ENCODE assay signal across 30 mouse cellular contexts in genomic region chr9:75955082-75955481, GRCm38 (mm10). TPM values are rescaled to one million over a fixed set of nuclear protein-coding genes. Genes with fewer than 3 reads are reported as not detected.
DNase-seq lines count a peak whose midpoint lies in the region; ATAC-seq and TF ChIP-seq lines count a peak whose summit lies in the region.
"Had no signal": no experiment of that assay in that cellular context is flagged by ENCODE, and none has a peak within 500 bp of the region (broad histone marks: within the 10 kb centered on the region; RNA-seq: fewer than 3 reads in every experiment).

No protein-coding gene starts in this region.

- no peak overlapping the region for H3K27ac ChIP-seq in CH12.LX (ENCODE audit: insufficient read depth, low read depth)
- no peak overlapping the region for H3K27ac ChIP-seq in intestine, embryonic 15.5 days
- no peak overlapping the region for H3K27ac ChIP-seq in stomach, postnatal 0 days (replicated peaks)
- H3K27ac ChIP-seq: embryonic facial prominence, embryonic 12.5 days; gastrocnemius, adult 2 months; heart, embryonic 13.5 days; left cerebral cortex, adult 2 months; limb, embryonic 12.5 days; liver, embryonic 15.5 days; macrophage; midbrain, embryonic 13.5 days; neural tube, embryonic 13.5 days; stomach, embryonic 15.5 days had no signal

- TF ChIP-seq CTCF in CH12.LX (conservative IDR thresholded peaks at IDR 0.05 in 1 of 2, IDR thresholded peaks at IDR 0.05 in 1 of 2; ENCODE audit: low read depth in 2 of 2, low read length in 2 of 2) = no peak
- no peak for TF ChIP-seq CTCF in stomach, postnatal 0 days (IDR thresholded peaks at IDR 0.05; ENCODE audit: low read depth)

- H3K4me3 ChIP-seq in CH12.LX (replicated peaks in 1 of 3; ENCODE audit: low read depth in 2 of 3, low read length in 2 of 3, poor library complexity in 1 of 3) = no peak overlapping the region
- no peak overlapping the region for H3K4me3 ChIP-seq in intestine, embryonic 15.5 days (replicated peaks)
- H3K4me3 ChIP-seq in stomach, postnatal 0 days (ENCODE audit: low read depth, low read length) = no peak overlapping the region
- H3K4me3 ChIP-seq: embryonic facial prominence, embryonic 12.5 days; gastrocnemius, adult 2 months; heart, embryonic 13.5 days; left cerebral cortex, adult 2 months; limb, embryonic 12.5 days; liver, embryonic 15.5 days; midbrain, embryonic 13.5 days; neural tube, embryonic 13.5 days; stomach, embryonic 15.5 days had no signal

- TF ChIP-seq RAD21 in CH12.LX (IDR thresholded peaks at IDR 0.05; ENCODE audit: low read depth, low read length) = no peak

- no peaks in the 10 kb centered on the region for H3K27me3 ChIP-seq in CH12.LX (replicated peaks)
- H3K27me3 ChIP-seq in intestine, embryonic 15.5 days (replicated peaks) = no peaks in the 10 kb centered on the region
- no peaks in the 10 kb centered on the region for H3K27me3 ChIP-seq in stomach, postnatal 0 days (ENCODE audit: control insufficient read depth, insufficient read depth, low read length)
- H3K27me3 ChIP-seq: embryonic facial prominence, embryonic 12.5 days; limb, embryonic 12.5 days; liver, embryonic 15.5 days; midbrain, embryonic 13.5 days; neural tube, embryonic 13.5 days; stomach, embryonic 15.5 days had no signal

- ATAC-seq in intestine, embryonic 15.5 days = peak; percentile 56
- ATAC-seq in stomach, postnatal 0 days (ENCODE audit: low FRiP score, low TSS enrichment) = peak; percentile 89
- ATAC-seq: CD4-positive, CD25-positive, alpha-beta regulatory T cell, adult 4 months; forebrain, embryonic 14.5 days; hindbrain, embryonic 16.5 days; midbrain, embryonic 13.5 days had no signal

- H3K9me3 ChIP-seq in CH12.LX (replicated peaks; ENCODE audit: low read length) = no peaks in the 10 kb centered on the region
- H3K9me3 ChIP-seq in intestine, embryonic 15.5 days = no peaks in the 10 kb centered on the region
- no peaks in the 10 kb centered on the region for H3K9me3 ChIP-seq in stomach, postnatal 0 days (ENCODE audit: control insufficient read depth, low read length)
- H3K9me3 ChIP-seq: embryonic facial prominence, embryonic 12.5 days; heart, embryonic 13.5 days; limb, embryonic 12.5 days; liver, embryonic 15.5 days; midbrain, embryonic 13.5 days; neural tube, embryonic 13.5 days; stomach, embryonic 15.5 days had no signal

- H3K4me2 ChIP-seq in CH12.LX (ENCODE audit: insufficient read depth, low read depth, poor library complexity, severe bottlenecking) = no peak overlapping the region
- no peak overlapping the region for H3K4me2 ChIP-seq in intestine, embryonic 15.5 days (replicated peaks)
- no peak overlapping the region for H3K4me2 ChIP-seq in stomach, postnatal 0 days (replicated peaks; ENCODE audit: low read depth)
- H3K4me2 ChIP-seq: embryonic facial prominence, embryonic 12.5 days; heart, embryonic 13.5 days; limb, embryonic 12.5 days; liver, embryonic 15.5 days; lung, embryonic 14.5 days; midbrain, embryonic 13.5 days; neural tube, embryonic 13.5 days; stomach, embryonic 15.5 days had no signal

- dilution Hi-C loops in CH12.LX (cut with MboI; ENCODE audit: extremely low pct_ligation_motif_present, extremely low pct_unique_long_range_greater_than_20kb, low sequenced_read_pairs) = no loop called here

- TF ChIP-seq EP300 in CH12.LX (IDR thresholded peaks at IDR 0.05; ENCODE audit: low read length) = peak; percentile 77
- TF ChIP-seq EP300 in stomach, postnatal 0 days (optimal IDR thresholded peaks at IDR 0.05) = no peak

- H3K36me3 ChIP-seq in CH12.LX (replicated peaks in 1 of 2; ENCODE audit: control insufficient read depth in 1 of 2, insufficient read depth in 1 of 2, low read length in 1 of 2) = no peaks in the 10 kb centered on the region
- H3K36me3 ChIP-seq in intestine, embryonic 15.5 days = no peaks in the 10 kb centered on the region
- H3K36me3 ChIP-seq in stomach, postnatal 0 days (ENCODE audit: control insufficient read depth, insufficient read depth, low read length) = no peaks in the 10 kb centered on the region
- H3K36me3 ChIP-seq: embryonic facial prominence, embryonic 12.5 days; heart, embryonic 13.5 days; limb, embryonic 12.5 days; liver, embryonic 15.5 days; midbrain, embryonic 13.5 days; neural tube, embryonic 13.5 days; stomach, embryonic 15.5 days had no signal

- peaks cover 2 to 10% of the 10 kb centered on the region in 2 experiments; a peak in 2 of 4 replicates for H3K4me1 ChIP-seq in CH12.LX (ENCODE audit: control insufficient read depth in 1 of 2, insufficient read depth in 2 of 2)
- H3K4me1 ChIP-seq in intestine, embryonic 15.5 days (replicated peaks) = no peaks in the 10 kb centered on the region
- H3K4me1 ChIP-seq in stomach, postnatal 0 days (replicated peaks; ENCODE audit: control insufficient read depth, insufficient read depth) = no peaks in the 10 kb centered on the region
- H3K4me1 ChIP-seq: neural tube, embryonic 13.5 days; stomach, embryonic 15.5 days had no signal

- no peak for TF ChIP-seq POLR2A in CH12.LX (IDR thresholded peaks at IDR 0.05; ENCODE audit: low read depth, low read length)

- no peak overlapping the region for H3K9ac ChIP-seq in CH12.LX (ENCODE audit: insufficient read depth, low read depth)
- no peak overlapping the region for H3K9ac ChIP-seq in intestine, embryonic 15.5 days
- H3K9ac ChIP-seq in stomach, postnatal 0 days (ENCODE audit: low read length) = no peak overlapping the region
- H3K9ac ChIP-seq: embryonic facial prominence, embryonic 12.5 days; heart, embryonic 13.5 days; limb, embryonic 12.5 days; liver, embryonic 15.5 days; lung, embryonic 14.5 days; midbrain, embryonic 13.5 days; neural tube, embryonic 13.5 days; stomach, embryonic 15.5 days had no signal

- DNase-seq in 3T3-L1 (ENCODE audit: low read depth, low spot score) (peak; percentile 83), CH12.LX (ENCODE audit: extremely low read depth) (peak; percentile 6)
- no peak for DNase-seq in stomach, postnatal 0 days (ENCODE audit: low spot score)
- DNase-seq in right cerebral cortex, postnatal 10 days (ENCODE audit: low spot score in 2 of 2) = no peak
- no peak for DNase-seq in gastrocnemius, postnatal 25 days
- DNase-seq in thymus, postnatal 10 days (ENCODE audit: low spot score in 2 of 2) = no peak
- DNase-seq: adrenal gland, postnatal 10 days; cerebellum, adult 11-12 months; cerebellum, adult 9-11 months; embryo, embryonic 11 days; gastrocnemius, adult 2 months; heart, postnatal 10 days; kidney, adult 9 months; kidney, postnatal 14 days; lung, embryonic 14.5 days; thymus, adult 2 months had no signal

- no peaks in the 10 kb centered on the region for H3K79me2 ChIP-seq in CH12.LX (replicated peaks; ENCODE audit: control insufficient read depth, extremely low read depth, insufficient read depth, poor library complexity, severe bottlenecking)

- 36% methylated on average over 3 of the region's 3 CpGs for WGBS in intestine, embryonic 15.5 days
- 27% methylated on average over 3 of the region's 3 CpGs for WGBS in stomach, postnatal 0 days

- in situ Hi-C loops in CH12.LX (cut with MboI; ENCODE audit: low pct_ligation_motif_present, low pct_unique_long_range_greater_than_20kb, low sequenced_read_pairs) = no loop called here

TF ChIP-seq in CH12.LX, 34 proteins besides CTCF, POLR2A, EP300 and RAD21:
- peak; percentile 85 for TF ChIP-seq JUND (conservative IDR thresholded peaks at IDR 0.05; ENCODE audit: low read depth, low read length)
- TF ChIP-seq IRF4 (IDR thresholded peaks at IDR 0.05; ENCODE audit: low read depth, low read length) = peak; percentile 79
- peak; percentile 87 for TF ChIP-seq BHLHE40 (IDR thresholded peaks at IDR 0.05; ENCODE audit: low read depth, low read length)
- TF ChIP-seq JUN (IDR thresholded peaks at IDR 0.05; ENCODE audit: insufficient read depth, low read depth, low read length) = peak; percentile 82
- TF ChIP-seq PAX5 (IDR thresholded peaks at IDR 0.05; ENCODE audit: low read length) = no peak
- peak; percentile 21; the same call in 1 of the 2 replicates for TF ChIP-seq ETS1 (conservative IDR thresholded peaks at IDR 0.05; ENCODE audit: low read depth, low read length)

RNA-seq across cellular contexts. Expression of gene Hmgcll1, which starts 59.6 kb away (rescaled TPM):
- total RNA-seq in CH12.LX (2012; rRNA removed) (0.08 TPM in 2 replicates), CH12.LX (2014; rRNA removed) (0.12 TPM in 1 of 2 replicates, not detected in the other)
- not detected in 2 replicates for polyA plus RNA-seq in CH12.LX (2012; ENCODE audit: insufficient read length, low read depth)
- polyA plus RNA-seq in intestine, embryonic 15.5 days (2015; fragmentation: Nextera tagmentation; extraction: Ambion mirVana) = 1.2 and 1.5 TPM in 2 replicates
- polyA plus RNA-seq in stomach, postnatal 0 days (2015; fragmentation: Nextera tagmentation; extraction: Ambion mirVana) = 1.0 and 1.2 TPM in 2 replicates
- under 1 TPM; 0.38 to 0.46 TPM for total RNA-seq in gastrocnemius, postnatal 25 days (2021)
- total RNA-seq: hematopoietic stem cell, adult 5-6 weeks had no signal
- polyA plus RNA-seq: CD4-positive, CD25-positive, alpha-beta regulatory T cell, adult 4 months; macrophage had no signal

Comparison
In these comparisons a context has a peak if more than half of its experiments do, and no peak if none do; other contexts are left out.
1. DNase-seq: peak in 3T3-L1 (single experiment) and CH12.LX (single experiment); none in stomach, postnatal 0 days (single experiment), right cerebral cortex, postnatal 10 days (0 of 2), gastrocnemius, postnatal 25 days (single experiment) and thymus, postnatal 10 days (0 of 2).